Mouse (Mus musculus) T-helper 1 cell (primary cell): ENCODE results near the gene Vgll4.

Source experiments
- in situ Hi-C: fragments of 300-600 bp; cut with MboI, MseI; formaldehyde crosslinking; loops from one replicate; pipeline ENCODE4 v1.15.1; 2025; ENCODE audit warnings: high pct_unique_total_duplicates

The Vgll4 gene

DNA sequence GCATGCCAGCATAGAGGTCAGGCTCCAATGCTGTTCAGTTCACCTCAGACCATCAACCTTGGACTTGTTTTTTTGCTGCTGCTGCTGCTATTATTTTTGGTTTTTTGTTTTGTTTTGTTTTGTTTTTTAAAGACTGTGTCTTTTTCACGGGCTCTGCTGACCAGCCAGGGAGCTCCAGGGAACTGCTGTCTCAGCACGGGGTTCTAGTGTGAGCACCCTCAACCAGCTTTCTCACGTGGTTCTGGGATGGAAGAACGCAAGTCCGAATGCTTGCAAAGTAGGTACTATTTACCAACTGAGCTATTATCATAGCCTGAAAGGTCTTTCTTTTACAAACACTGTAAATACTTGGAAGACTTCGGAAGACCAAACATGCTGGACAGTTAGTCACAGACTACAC lies 93.2 kb downstream of the Vgll4 start:
- in situ Hi-C loops = no loop called here

DNA sequence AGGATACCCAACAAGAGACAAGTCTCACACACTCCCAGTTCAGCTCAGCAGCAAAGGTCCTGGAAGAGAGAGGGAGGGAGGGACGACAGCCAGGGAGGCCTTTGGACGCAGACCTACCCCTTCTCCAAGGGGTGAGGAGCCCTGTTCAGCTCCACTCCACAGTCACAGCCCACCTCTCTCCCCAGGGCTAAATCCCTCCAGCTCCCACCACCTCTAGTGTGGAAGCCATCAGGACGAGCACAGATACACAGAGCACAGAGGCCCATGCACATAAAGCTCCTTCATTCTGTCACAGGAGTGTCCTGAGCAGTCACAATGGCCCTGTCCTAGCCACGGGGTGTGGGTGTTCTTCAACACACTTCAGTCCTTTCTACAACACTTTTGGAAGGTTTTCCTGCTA lies 93.8 kb downstream of the Vgll4 start:
- in situ Hi-C loops = no loop called here

DNA sequence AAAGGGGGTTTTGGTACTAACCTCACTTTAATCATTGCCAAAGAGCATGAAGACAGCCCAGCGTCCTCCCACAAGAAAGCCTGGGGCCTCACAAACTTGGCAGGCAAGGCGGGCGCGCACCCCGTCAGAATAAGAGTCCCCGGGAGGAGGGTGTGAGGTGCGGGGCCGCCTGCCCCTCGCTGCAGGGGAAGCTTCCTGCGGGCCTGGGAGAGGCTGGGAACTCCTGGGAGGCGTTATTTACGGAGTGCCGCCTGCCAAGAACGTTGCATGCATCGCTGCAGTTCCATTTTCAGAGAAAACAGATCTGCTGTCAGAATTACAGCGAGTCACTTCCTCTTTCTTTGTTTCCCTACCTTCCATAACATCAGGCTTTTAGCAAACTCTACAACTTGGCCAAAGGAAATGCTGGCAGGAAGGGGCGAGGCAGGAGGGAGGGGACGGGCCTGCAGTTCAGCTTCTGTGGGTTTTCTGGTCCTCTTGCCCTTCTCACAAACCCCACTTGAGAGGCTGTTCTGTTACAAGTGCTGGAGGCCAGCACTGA lies 94.7 kb downstream of the Vgll4 start:
- in situ Hi-C loops = no loop called here

DNA sequence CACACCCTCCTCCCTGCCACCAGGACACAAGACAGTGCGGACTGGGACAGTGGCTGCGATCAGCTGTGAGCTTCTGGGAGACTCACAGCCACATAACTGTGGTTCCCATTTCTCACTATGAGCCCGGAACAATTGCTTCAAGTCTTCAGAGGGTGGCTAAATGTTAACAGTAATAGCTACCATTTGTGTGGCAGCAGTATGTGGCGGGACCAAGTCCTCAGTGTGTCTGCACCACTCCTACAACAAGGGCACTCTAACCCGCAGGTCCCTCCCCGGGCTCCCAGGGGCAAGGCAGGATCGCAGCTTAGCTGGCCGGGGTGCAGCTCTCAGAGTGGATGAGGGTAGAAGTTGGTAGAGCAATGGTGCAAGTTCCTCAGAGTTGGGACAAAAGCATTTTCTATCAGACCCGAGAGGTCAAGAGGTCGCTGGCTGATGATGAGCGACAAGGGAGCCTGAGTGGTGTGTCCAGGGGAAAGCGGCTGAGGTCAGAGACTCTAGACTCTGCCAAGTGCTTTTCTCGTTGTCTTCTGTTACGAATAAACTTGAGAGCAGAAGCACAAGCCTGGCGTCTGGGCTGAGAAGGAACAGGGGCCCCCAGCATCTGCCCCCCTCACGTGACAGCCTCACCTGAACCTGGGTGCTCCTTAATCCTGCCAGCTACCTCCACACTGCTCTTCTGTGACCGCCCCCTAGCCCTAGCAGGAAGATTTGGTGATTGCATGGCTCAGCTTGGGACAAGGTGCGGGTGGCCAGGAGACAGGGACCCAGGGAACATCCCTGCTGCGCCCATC lies 95.5 kb downstream of the Vgll4 start:
- in situ Hi-C loops = no loop called here

DNA sequence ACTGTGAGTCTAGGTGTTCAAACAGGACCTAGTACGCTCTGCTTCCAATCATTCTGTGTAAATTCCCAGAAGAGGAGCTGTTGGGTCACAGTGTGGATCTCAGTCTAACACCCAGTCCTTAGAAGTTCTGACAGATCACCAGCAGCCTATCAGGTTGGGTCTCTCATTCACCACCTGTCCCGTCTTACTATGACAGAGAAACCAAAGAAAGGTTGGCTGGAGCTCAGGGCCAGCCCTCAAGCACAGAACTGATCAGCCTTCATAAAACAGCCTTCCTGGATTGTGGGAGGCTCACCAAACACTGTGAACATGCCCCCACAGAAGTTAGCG lies 96.0 kb downstream of the Vgll4 start:
- in situ Hi-C loops = no loop called here

DNA sequence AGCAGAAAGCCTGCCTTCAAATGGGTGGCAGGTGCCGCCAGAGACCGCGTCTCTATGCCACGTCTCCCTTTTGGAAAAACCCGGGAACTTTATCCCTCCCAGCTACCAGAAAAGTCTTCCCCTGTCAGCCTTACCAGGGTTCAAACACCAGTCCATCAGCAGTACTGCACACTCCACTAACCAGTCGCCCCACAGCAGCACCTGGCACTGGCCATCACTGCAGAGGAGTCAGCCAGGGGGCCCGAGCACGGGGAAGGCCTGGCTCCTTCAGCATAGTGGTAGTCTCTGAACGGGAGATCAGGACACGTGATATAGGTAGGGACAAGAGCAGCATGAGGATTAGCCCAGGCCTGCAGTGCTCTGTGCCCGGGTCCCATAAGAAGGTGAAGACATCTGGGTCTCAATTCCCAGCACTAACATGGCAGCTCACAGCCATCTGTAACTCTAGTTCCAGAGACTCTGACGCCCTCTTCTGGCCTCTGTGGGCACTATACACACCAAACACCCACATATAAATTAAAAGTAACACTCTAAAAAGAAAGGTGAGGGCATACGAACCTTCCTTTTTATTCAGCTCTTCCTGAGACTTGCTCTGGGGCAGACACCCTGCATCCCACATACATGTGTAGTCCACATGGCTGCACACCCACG lies 98.7 kb downstream of the Vgll4 start:
- in situ Hi-C loops = no loop called here

DNA sequence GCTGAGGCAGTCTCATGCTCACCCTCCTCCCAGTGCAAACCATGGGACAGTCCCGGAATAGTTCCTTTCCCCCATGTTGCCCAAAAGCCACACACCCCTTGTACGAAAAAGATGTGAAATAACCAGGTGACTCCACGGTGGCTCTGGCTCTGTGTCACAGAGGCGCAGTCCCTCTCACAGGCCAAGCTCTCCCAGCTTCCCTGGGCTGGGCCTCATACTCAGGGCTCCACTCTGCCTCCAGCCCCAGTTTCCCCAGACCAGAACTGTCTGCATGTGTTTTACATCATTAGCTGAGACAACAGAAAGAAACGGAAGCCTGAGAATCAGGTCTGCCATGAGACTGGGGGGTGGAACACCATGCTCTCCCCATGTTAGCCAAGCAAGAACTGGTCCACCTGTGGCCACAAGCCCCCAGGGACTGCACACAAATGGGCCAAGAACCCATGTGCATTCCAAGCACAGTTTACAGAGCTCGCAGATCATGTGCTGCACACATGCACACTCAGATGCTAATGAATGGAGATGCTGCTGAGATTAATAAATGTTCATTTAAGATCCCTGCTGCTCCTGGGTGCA lies 100.2 kb downstream of the Vgll4 start:
- in situ Hi-C loops = no loop called here

DNA sequence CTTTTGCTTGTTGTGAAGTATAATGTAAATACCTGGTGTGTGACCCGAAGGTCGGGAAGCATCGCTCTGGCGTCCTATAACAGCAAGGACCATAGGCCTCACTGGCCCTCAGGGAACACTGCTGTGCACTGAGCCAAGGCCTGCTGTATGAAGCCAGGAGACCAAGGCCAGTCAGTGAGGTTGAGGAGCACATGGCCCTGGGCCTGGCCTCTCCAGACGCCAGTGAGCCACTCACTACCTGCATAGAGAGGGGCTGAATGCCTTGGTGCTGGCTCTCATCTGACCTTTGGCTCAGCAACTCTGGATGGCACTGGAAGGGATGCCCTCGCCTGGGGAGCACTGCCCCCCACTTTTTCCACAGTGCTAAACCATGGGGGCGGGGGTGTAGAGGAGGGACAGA lies 101.1 kb downstream of the Vgll4 start:
- in situ Hi-C loops = no loop called here

DNA sequence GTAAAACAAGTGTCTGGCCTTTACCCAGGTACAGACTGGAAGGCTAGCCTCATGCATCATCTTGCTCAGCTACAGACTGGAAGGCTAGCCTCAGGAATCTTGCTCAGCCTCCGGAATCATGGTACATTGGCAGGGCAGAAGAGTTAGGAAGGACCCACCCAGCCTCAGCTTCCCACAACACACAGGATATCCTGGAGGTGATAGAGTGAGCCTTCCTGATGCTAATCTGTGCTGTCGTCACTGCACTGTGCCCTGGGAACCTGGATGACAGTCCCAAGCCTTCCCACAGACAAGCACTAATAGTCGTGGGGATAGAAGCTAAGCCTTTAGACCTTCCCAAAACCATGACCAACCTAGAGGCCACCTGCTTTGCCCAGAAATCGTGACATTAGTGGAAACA lies 103.2 kb downstream of the Vgll4 start:
- in situ Hi-C loops = no loop called here

DNA sequence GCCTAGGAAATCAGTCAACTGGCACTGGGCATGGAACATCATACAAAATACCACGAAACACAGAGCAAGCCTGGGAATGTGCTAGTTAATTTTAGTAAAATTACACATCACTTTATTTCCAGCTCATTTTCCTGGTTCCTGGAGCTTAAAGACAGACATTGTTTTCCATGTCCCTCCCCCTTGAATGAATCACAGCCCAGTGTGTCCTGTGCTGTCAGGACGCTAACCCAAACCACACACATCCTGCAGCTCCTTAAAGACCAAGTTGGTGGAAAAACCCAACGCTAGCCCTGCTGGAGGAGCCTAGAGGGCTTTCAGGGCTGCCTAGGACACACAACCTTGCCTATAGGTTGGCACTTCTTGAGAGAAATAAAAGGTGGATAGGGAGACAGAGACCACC lies 103.7 kb downstream of the Vgll4 start:
- in situ Hi-C loops = no loop called here

DNA sequence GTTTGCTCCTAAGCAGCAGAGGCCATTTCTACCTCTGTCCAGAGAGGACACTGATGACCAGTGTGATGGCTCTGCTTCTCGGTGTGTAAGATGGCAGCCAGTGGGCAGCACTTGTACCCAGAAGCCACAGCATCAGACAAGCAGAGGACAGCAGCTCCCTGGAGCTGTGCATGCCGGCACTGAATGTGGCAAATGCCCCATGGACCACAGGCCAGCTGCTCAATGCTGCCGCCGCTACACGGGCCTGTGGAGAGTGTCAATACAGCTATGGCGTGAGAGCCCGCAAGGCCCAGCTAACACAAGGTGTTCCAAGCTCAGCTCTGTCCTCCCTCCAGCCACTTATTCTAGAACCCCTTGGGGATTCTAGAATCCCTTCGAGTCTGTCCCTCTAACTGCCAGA lies 105.4 kb downstream of the Vgll4 start:
- in situ Hi-C loops = no loop called here

DNA sequence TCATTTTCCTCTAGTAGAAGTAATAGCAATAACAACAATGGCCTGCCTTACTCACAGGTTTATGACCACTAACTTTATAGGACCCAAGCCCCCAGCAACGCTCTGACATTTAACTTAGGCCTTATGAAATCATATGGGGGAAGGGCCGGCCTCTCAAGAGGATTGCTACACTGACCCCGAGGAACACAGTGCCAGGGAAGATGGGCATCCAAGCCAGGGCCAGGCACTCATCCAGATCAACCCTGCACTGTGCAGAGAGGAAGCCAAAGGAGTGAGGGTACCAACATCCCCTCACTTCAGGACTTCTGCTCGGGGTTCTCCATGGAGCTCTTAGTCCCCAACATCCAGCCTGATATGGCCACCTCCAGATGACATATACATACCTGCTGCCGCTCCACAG lies 106.3 kb downstream of the Vgll4 start:
- in situ Hi-C loops = no loop called here

DNA sequence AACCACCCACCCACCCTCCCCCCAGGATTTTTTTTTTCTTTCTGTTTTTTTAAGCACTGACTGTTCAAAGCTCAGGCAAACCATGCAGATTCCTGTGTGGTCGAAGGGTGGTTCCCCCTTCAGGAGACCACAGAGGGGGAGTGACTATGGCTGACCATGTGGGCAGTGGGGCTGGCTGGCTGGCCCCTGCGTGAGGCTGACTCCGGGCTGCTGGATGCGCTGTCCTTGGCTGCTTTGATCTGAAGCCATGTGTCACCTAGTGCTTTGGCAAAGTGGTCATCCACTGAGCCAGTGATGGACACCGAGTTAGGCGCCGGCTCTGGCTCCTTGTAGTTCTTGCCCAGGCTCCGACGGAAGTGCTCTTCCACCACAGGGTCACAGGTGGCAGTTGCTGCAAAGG lies 107.7 kb downstream of the Vgll4 start:
- in situ Hi-C loops = no loop called here

DNA sequence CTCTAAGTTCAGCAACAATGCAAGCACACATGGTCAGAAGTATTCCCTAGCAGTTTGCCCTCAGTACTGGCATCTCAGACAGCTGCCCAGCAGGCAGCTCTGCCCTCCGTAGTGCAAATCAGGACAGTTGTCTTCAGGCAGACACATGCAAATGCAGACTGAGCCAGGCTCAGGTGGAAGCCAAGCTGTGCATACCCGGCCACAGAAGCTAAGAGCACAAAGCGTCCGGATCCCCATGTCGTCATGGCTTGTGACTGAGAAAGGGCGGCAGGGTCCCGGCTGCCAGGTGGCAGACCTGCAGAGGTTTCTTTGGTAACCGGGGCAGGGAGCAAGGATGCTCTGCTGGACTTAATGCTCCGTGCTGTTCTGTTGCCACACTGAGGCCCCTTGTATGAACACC lies 108.2 kb downstream of the Vgll4 start:
- in situ Hi-C loops = no loop called here

DNA sequence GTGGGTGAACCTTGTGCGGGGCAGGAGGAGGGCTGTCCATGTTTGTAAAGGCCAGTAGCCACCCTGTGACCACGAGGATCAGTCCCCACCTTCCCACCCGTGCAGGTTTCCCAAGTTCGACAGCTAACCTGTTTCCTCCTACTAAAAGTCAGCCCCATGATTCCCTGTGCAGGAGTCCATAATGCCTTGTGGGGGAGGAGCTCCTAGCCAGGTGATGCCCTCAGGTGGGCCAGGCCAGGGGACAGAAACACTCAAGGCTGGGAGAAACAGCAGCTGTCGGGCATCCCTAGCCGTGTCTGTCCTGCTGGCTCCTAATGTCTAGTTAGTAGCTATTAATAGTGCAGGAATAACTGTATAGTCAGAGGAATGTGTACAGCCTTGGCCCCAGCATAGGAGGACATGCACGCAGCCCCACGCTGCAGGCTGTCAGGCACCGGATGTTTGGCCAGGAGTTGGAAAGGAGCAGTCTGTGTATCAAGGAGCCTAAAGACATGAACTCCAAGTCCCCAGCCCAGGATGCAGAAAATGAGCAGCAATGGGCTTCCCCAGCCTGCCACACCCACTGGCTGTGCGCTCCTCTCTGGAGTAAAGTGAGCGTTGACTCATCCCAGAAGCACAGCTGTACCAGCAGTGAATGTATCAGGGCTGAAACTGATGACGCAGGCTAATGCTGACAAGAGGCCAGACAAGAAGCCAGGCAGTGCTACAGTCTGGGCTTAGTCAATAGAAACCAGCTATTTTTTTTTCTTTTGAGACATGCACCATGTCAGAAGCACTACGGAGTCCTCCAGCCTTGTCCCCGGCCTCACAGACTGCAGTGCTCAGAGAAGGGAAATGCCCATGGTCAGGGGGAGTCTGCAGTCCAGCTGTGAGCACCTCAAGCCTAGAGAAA lies 108.9 kb downstream of the Vgll4 start:
- in situ Hi-C loops = no loop called here

DNA sequence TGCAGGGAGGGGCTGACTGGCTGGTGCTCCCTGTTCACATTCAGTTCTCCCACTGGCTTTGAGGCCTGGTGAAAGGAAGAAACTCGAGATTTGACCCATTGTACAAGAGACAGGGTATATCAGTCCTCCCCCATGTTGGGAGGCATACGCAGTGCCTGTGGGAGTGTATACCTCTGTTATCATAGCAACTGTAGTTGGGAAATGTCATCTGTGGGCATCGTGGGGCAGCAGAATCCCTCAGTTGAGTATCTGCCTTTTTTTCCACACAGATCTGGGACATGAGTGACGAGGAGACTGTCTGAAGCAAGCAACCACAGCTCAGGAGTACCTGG lies 111.1 kb downstream of the Vgll4 start:
- in situ Hi-C loops = no loop called here

DNA sequence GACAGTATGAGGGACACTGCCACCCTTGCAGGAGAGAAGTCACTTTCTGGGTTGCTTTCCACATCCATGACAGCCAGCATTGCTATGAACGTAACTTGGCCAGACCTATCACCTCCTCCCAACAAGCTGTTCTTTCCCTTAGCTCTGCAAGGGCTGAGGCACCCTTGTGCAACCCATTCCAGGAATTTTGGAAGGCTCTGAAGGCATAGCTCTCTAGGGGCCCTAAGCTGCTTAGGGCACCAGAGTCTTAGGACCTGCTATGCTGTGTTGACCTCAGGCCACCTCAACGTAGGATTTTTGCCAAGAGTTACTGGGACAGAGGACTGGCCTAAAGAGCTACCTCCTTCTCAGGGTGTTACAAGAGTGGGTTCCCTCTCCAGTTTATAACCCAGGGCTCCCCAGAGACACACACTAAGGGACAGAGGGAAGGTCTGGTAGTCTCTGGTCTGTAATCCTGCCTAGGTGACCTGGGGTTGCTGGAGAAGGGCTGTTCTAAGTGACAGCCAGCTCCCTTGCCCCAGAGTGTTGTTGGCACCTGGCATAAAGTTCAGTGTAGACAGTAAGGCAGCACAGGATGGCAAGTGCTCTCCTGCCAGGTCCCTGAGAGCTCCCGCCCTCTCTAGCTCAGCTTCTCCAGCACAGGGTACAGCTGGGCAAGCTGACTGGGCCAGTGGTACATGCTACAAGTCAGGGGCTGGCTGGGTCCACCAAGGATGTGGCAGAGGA lies 111.6 kb downstream of the Vgll4 start:
- in situ Hi-C loops = no loop called here

DNA sequence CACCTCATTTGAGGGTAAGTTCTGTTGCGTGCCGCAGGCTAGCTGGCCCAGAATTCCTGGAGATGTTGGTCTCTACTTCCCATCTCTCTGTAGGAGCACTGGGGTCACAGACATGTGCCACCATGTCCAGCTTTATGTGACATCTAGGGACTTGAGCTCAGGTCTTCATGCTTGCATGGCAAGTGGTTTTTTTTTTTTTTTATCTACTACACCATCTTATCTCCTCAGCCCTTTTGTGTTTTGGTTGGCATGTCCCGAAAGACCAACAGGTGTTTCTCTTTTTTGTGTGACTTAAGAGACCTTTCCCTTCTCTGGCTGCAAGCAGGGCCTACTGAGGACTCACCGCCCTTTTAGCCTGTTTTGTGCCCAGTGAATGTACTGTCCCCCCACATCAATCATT lies 113.3 kb downstream of the Vgll4 start:
- in situ Hi-C loops = no loop called here

DNA sequence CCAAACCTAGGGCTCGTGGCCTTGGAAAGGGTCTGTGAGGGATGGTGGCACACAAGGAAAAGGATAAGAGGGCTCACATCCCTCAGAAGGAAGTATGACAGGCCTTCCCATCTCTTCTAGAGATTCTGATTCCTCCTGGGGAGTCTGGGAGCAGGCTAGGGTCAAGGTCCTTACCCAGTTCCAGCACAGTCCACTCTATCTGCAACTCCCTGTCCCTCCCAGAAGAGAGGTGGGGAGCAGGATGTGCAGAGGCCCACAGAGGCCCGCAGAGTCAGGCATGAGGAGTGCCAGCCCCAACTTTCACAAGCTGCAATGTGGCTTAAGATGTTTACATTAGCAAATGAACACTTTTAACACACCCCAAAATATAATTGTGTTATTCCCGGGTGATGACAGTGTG lies 114.2 kb downstream of the Vgll4 start:
- in situ Hi-C loops = no loop called here

DNA sequence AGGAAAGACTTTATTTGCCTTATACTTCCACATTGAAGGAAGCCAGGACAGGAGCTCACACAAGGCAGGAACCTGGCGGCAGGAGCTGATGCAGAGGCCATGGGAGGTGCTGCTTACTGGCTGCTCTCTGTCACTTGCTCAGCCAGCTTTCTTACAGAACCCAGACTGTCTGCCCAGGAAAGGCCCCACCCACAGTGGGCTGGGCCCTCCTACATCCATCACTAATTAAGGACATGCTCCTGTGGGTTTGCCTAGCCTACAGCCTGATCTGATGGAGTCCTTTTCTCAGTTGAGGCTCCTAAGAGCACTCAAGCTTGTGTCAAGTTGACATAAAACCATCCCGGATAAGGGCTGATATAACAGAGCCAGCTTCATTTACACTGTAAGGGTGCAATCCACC lies 115.4 kb downstream of the Vgll4 start:
- in situ Hi-C loops = no loop called here

DNA sequence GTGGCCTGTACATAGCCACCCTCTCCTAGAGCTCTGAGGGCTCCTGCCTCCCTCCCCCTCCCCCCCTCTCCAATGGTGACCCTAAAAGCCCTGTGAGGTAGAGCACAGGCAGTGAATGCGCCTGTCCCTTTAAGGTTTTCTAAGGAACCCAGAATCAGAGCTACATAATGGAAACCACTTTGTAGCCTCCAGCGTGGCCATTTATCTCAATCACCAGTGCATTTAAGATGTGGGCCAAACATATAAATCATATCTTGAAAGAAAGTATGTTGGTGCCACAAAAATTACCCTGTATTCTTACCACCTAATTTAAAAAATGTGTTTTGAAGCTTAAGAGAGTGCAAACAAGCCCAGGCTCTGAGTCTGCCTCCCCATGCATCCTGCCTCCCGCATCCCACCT lies 117.1 kb downstream of the Vgll4 start:
- in situ Hi-C loops = no loop called here

DNA sequence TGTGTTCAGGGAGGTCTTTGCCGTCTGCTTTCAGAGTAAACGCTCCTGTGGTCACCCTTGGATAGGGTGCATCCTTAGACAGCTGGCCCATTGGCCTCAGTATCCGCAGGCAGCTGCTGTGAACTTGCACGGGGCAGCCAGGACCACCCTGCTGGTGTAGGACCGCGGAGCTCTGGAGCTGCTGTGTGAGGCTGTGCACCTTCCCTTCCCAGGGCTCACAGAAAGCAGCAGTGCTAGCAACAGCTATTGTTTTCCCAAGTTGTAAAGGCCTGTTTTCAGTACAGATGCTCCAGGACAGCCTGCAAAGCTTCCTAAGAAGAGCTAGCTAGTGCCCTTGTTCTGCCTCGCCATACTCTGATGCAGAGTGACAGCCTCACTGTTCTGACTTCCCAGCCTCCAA lies 118.1 kb downstream of the Vgll4 start:
- in situ Hi-C loops = no loop called here
